Mouse (Mus musculus) CH12.LX (cell line): ENCODE data around the gene Cib2.

ENCODE experiments used
- BHLHE40 ChIP-seq: IDR thresholded peaks from 2 replicates; pipeline ENCODE4 v1.6.1; 2011; ENCODE audit warnings: mild to moderate bottlenecking, low read depth, low read length, improper control_type of control experiment
- CHD2 ChIP-seq: IDR thresholded peaks from 2 replicates; pipeline ENCODE4 v1.6.1; 2011; ENCODE audit warnings: low read length, improper control_type of control experiment
- CTCF ChIP-seq, 2 experiments: IDR thresholded peaks in 1 of 2; conservative IDR thresholded peaks in 1 of 2; 2 replicates each; pipeline ENCODE4 v1.5.1; 2011 to 2012; ENCODE audit warnings: low read depth in 2 of 2, low read length in 2 of 2, improper control_type of control experiment in 1 of 2, inconsistent platforms in 1 of 2, mild to moderate bottlenecking in 1 of 2, moderate library complexity in 1 of 2
- IRF4 ChIP-seq: IDR thresholded peaks from 2 replicates; pipeline ENCODE4 v1.6.1; 2014; ENCODE audit warnings: low read depth, mild to moderate bottlenecking, inconsistent platforms, low read length, improper control_type of control experiment
- JUND ChIP-seq: conservative IDR thresholded peaks from 2 replicates; pipeline ENCODE4 v1.6.1; 2011; ENCODE audit warnings: low read depth, low read length, improper control_type of control experiment
- MAX ChIP-seq: IDR thresholded peaks from 2 replicates; pipeline ENCODE4 v1.6.1; 2011; ENCODE audit warnings: low read length, improper control_type of control experiment
- MYC ChIP-seq: IDR thresholded peaks from 2 replicates; pipeline ENCODE4 v1.6.1; 2011; ENCODE audit warnings: low read depth, mild to moderate bottlenecking, improper control_type of control experiment, low read length
- POLR2A ChIP-seq: IDR thresholded peaks from 2 replicates; pipeline ENCODE4 v1.6.1; 2011; ENCODE audit warnings: low read depth, mild to moderate bottlenecking, improper control_type of control experiment, low read length
- POLR2AphosphoS2 ChIP-seq: IDR thresholded peaks from 2 replicates; pipeline ENCODE4 v1.6.1; 2011; ENCODE audit warnings: low read depth, low read length, improper control_type of control experiment
- SMC3 ChIP-seq: IDR thresholded peaks from 2 replicates; pipeline ENCODE4 v1.6.1; 2011; ENCODE audit warnings: low read depth, low read length, improper control_type of control experiment
- UBTF ChIP-seq: IDR thresholded peaks from 2 replicates; pipeline ENCODE4 v1.6.1; 2012; ENCODE audit warnings: low read depth, mild to moderate bottlenecking, inconsistent platforms, low read length, improper control_type of control experiment, moderate library complexity
- ZMIZ1 ChIP-seq: IDR thresholded peaks from 2 replicates; pipeline ENCODE4 v1.6.1; 2012; ENCODE audit warnings: low read depth, mild to moderate bottlenecking, inconsistent platforms, low read length, improper control_type of control experiment

DNA sequence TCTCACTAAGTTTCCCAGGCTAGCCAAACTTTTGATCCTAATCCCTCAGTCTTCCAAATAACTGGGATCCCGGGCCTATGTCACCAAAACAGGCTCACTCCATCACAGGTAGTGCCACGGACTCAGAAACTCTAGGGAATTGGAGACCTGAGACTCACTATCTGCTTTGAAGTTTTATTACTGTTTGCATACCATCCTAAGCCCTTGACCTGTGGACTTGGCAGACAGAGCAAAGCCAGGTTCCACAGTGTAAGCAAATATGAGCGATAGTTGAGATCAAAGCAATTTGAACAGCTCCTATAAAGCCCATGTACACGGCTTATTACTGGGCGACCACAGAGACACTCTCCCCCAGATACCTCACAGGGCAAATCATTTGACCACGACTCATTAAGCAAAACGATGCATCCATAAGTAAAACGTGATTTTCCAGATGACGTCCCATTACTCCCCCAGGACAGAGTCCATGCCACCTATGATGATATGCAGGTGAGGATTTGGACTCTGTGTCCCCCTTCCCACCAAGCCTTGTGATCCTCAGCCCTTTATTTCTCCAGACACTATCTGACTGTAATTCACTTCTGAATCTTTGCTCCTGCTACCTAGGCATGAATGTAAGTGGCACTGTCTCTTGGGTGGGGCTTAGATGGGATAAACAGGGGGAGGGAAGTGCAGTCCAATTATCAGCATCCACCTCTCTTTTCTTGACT lies 11.3 kb upstream of the Cib2 start:
- TF ChIP-seq ZMIZ1 (no peak), CTCF (conservative IDR thresholded peaks at IDR 0.05 in 1 of 2, IDR thresholded peaks at IDR 0.05 in 1 of 2; ENCODE audit: low read depth in 2 of 2, low read length in 2 of 2) (no peak), IRF4 (no peak), MAX (no peak), UBTF (no peak), POLR2AphosphoS2 (no peak), POLR2A (no peak), SMC3 (no peak), CHD2 (no peak), MYC (no peak), BHLHE40 (no peak), JUND (no peak)
